In genomic region chr19:59073006-59073405, GRCm38 (mm10) we compare ENCODE assay signal across 20 mouse cellular contexts. TPM values are rescaled to one million over a fixed set of nuclear protein-coding genes. Genes with fewer than 3 reads are reported as not detected.
DNase-seq lines count a peak whose midpoint lies in the region; ATAC-seq and TF ChIP-seq lines count a peak whose summit lies in the region.
"Had no signal": no experiment of that assay in that cellular context is flagged by ENCODE, and none has a peak within 500 bp of the region (broad histone marks: within the 10 kb centered on the region; RNA-seq: fewer than 3 reads in every experiment).

No protein-coding gene starts in this region.

- ATAC-seq in hindbrain, postnatal 0 days = no peak
- no peak for ATAC-seq in inflammation-experienced regulatory T-cells, adult 6 months
- ATAC-seq in kidney, embryonic 14.5 days (ENCODE audit: low FRiP score, low TSS enrichment) = no peak

- peaks cover 6% of the 10 kb centered on the region for H3K79me2 ChIP-seq in CH12.LX (replicated peaks; ENCODE audit: control insufficient read depth, extremely low read depth, insufficient read depth, poor library complexity, severe bottlenecking)

- H3K9ac ChIP-seq in hindbrain, postnatal 0 days (replicated peaks; ENCODE audit: low read length) = no peak overlapping the region
- no peak overlapping the region for H3K9ac ChIP-seq in CH12.LX (ENCODE audit: insufficient read depth, low read depth)
- H3K9ac ChIP-seq in kidney, embryonic 14.5 days (ENCODE audit: low read depth, low read length) = no peak overlapping the region
- H3K9ac ChIP-seq: heart, embryonic 15.5 days; hindbrain, embryonic 12.5 days; liver, embryonic 13.5 days had no signal

- H3K36me3 ChIP-seq in hindbrain, postnatal 0 days (ENCODE audit: insufficient read depth, low read length) = no peaks in the 10 kb centered on the region
- H3K36me3 ChIP-seq in hindbrain, embryonic 10.5 days = no peaks in the 10 kb centered on the region
- H3K36me3 ChIP-seq in CH12.LX (replicated peaks in 1 of 2; ENCODE audit: control insufficient read depth in 1 of 2, insufficient read depth in 1 of 2, low read length in 1 of 2) = peaks cover 0 to 5% of the 10 kb centered on the region in 2 experiments
- H3K36me3 ChIP-seq in kidney, embryonic 14.5 days (ENCODE audit: control insufficient read depth, insufficient read depth, low read length) = no peaks in the 10 kb centered on the region
- H3K36me3 ChIP-seq: heart, embryonic 15.5 days; hindbrain, embryonic 12.5 days; limb, embryonic 10.5 days; liver, embryonic 13.5 days had no signal

- H3K4me3 ChIP-seq in hindbrain, postnatal 0 days (ENCODE audit: low read length) = no peak overlapping the region
- H3K4me3 ChIP-seq in hindbrain, embryonic 10.5 days = no peak overlapping the region
- no peak overlapping the region for H3K4me3 ChIP-seq in CH12.LX (replicated peaks in 1 of 3; ENCODE audit: low read depth in 2 of 3, low read length in 2 of 3, poor library complexity in 1 of 3)
- no peak overlapping the region for H3K4me3 ChIP-seq in brown adipose tissue, adult 24 weeks (ENCODE audit: insufficient read depth, low read depth, low read length)
- no peak overlapping the region for H3K4me3 ChIP-seq in kidney, embryonic 14.5 days (ENCODE audit: low read length)
- H3K4me3 ChIP-seq: heart, embryonic 15.5 days; hindbrain, embryonic 12.5 days; limb, embryonic 10.5 days; liver, embryonic 13.5 days; megakaryocyte, embryonic 14.5 days; myocyte had no signal

- TF ChIP-seq EP300 in CH12.LX (IDR thresholded peaks at IDR 0.05; ENCODE audit: low read length) = no peak

- H3K27me3 ChIP-seq in hindbrain, postnatal 0 days (ENCODE audit: insufficient read depth, low read length) = no peaks in the 10 kb centered on the region
- peaks cover 60% of the 10 kb centered on the region for H3K27me3 ChIP-seq in hindbrain, embryonic 10.5 days (ENCODE audit: insufficient read depth, poor library complexity, severe bottlenecking)
- H3K27me3 ChIP-seq in CH12.LX (replicated peaks) = no peaks in the 10 kb centered on the region
- H3K27me3 ChIP-seq in kidney, embryonic 14.5 days (ENCODE audit: control insufficient read depth, insufficient read depth, low read length) = peaks cover 36% of the 10 kb centered on the region

- dilution Hi-C loops in CH12.LX (cut with MboI; ENCODE audit: extremely low pct_ligation_motif_present, extremely low pct_unique_long_range_greater_than_20kb, low sequenced_read_pairs) = no loop called here

- no peaks in the 10 kb centered on the region for H3K9me3 ChIP-seq in hindbrain, postnatal 0 days (ENCODE audit: low read length)
- no peaks in the 10 kb centered on the region for H3K9me3 ChIP-seq in hindbrain, embryonic 10.5 days
- no peaks in the 10 kb centered on the region for H3K9me3 ChIP-seq in CH12.LX (replicated peaks; ENCODE audit: low read length)
- no peaks in the 10 kb centered on the region for H3K9me3 ChIP-seq in kidney, embryonic 14.5 days (ENCODE audit: control insufficient read depth, low read length)
- H3K9me3 ChIP-seq: heart, embryonic 15.5 days; hindbrain, embryonic 12.5 days; limb, embryonic 10.5 days; liver, embryonic 13.5 days; megakaryocyte, embryonic 14.5 days had no signal

- TF ChIP-seq RAD21 in CH12.LX (IDR thresholded peaks at IDR 0.05; ENCODE audit: low read depth, low read length) = no peak

- TF ChIP-seq POLR2A in CH12.LX (IDR thresholded peaks at IDR 0.05; ENCODE audit: low read depth, low read length) = no peak

- 41% methylated on average over 6 of the region's 6 CpGs for WGBS in hindbrain, postnatal 0 days
- 91% methylated on average over 6 of the region's 6 CpGs for WGBS in hindbrain, embryonic 10.5 days
- 90% methylated on average over 6 of the region's 6 CpGs for WGBS in kidney, embryonic 14.5 days

- H3K27ac ChIP-seq in hindbrain, postnatal 0 days = no peak overlapping the region
- no peak overlapping the region for H3K27ac ChIP-seq in hindbrain, embryonic 10.5 days
- H3K27ac ChIP-seq in CH12.LX (ENCODE audit: insufficient read depth, low read depth) = no peak overlapping the region
- H3K27ac ChIP-seq in brown adipose tissue, adult 24 weeks (replicated peaks; ENCODE audit: low read depth, low read length) = peak overlapping the region; percentile 49; the same call in 1 of the 2 replicates
- H3K27ac ChIP-seq in kidney, embryonic 14.5 days (ENCODE audit: low read depth, low read length) = no peak overlapping the region
- H3K27ac ChIP-seq: heart, embryonic 15.5 days; hindbrain, embryonic 12.5 days; limb, embryonic 10.5 days; liver, embryonic 13.5 days had no signal

- DNase-seq in hindbrain, postnatal 0 days (ENCODE audit: low spot score) = peak; percentile 47
- no peak for DNase-seq in hindbrain, embryonic 10.5 days (ENCODE audit: low spot score)
- DNase-seq in CH12.LX (ENCODE audit: extremely low read depth) = no peak
- peak; percentile 37 to 51 for DNase-seq in cerebellum, postnatal 25 days
- DNase-seq: adrenal gland, postnatal 14 days; kidney, adult 18-20 months; kidney, postnatal 4 days; layer of hippocampus, postnatal 36 days; liver, embryonic 13.5 days; lung, postnatal 10 days; right cerebral cortex, postnatal 14 days had no signal

- in situ Hi-C loops in CH12.LX (cut with MboI; ENCODE audit: low pct_ligation_motif_present, low pct_unique_long_range_greater_than_20kb, low sequenced_read_pairs) = no loop called here

- no peak for TF ChIP-seq CTCF in hindbrain, postnatal 0 days (IDR thresholded peaks at IDR 0.05; ENCODE audit: low read depth)
- TF ChIP-seq CTCF in CH12.LX (conservative IDR thresholded peaks at IDR 0.05 in 1 of 2, IDR thresholded peaks at IDR 0.05 in 1 of 2; ENCODE audit: low read depth in 2 of 2, low read length in 2 of 2) = no peak

- no peak overlapping the region for H3K4me2 ChIP-seq in hindbrain, postnatal 0 days (ENCODE audit: low read depth, low read length)
- no peak overlapping the region for H3K4me2 ChIP-seq in CH12.LX (ENCODE audit: insufficient read depth, low read depth, poor library complexity, severe bottlenecking)
- H3K4me2 ChIP-seq in kidney, embryonic 14.5 days (replicated peaks; ENCODE audit: low read depth, low read length) = no peak overlapping the region
- H3K4me2 ChIP-seq: heart, embryonic 15.5 days; hindbrain, embryonic 12.5 days; liver, embryonic 13.5 days had no signal

- peaks cover 3% of the 10 kb centered on the region; the same call in 1 of the 2 replicates for H3K4me1 ChIP-seq in hindbrain, postnatal 0 days (ENCODE audit: insufficient read depth, low read length)
- peaks cover 14% of the 10 kb centered on the region for H3K4me1 ChIP-seq in hindbrain, embryonic 10.5 days (replicated peaks)
- peaks cover 6 to 39% of the 10 kb centered on the region in 2 experiments for H3K4me1 ChIP-seq in CH12.LX (ENCODE audit: control insufficient read depth in 1 of 2, insufficient read depth in 2 of 2)
- H3K4me1 ChIP-seq in brown adipose tissue, adult 24 weeks (ENCODE audit: control insufficient read depth, insufficient read depth, insufficient read length, low read length) = peaks cover 8% of the 10 kb centered on the region; the same call in 1 of the 2 replicates
- H3K4me1 ChIP-seq in kidney, embryonic 14.5 days (ENCODE audit: control insufficient read depth, insufficient read depth, low read length) = no peaks in the 10 kb centered on the region

TF ChIP-seq in CH12.LX, 34 proteins besides CTCF, POLR2A, EP300 and RAD21:
- TF ChIP-seq MAX (IDR thresholded peaks at IDR 0.05; ENCODE audit: low read length) (no peak), ETS1 (conservative IDR thresholded peaks at IDR 0.05; ENCODE audit: low read depth, low read length) (0 out of 2 replicates have a peak, but pooled peaks have one; percentile 8), BHLHE40 (IDR thresholded peaks at IDR 0.05; ENCODE audit: low read depth, low read length) (no peak)

RNA-seq across cellular contexts. Expression of gene Shtn1, which starts 2.9 kb away (rescaled TPM):
- 38.1 and 49.5 TPM in 2 replicates for total RNA-seq in hindbrain, postnatal 0 days (2014; rRNA removed)
- polyA plus RNA-seq in hindbrain, postnatal 0 days (2015; fragmentation: Nextera tagmentation; extraction: Ambion mirVana) = 45.7 and 48.9 TPM in 2 replicates
- 1.3 and 1.8 TPM in 2 replicates for polyA plus RNA-seq in hindbrain, embryonic 10.5 days (2016; fragmentation: Nextera tagmentation; extraction: Ambion mirVana)
- total RNA-seq in CH12.LX (2012; rRNA removed) = 6.4 and 9.1 TPM in 2 replicates
- total RNA-seq in CH12.LX (2014; rRNA removed) = 12.1 and 14.2 TPM in 2 replicates
- 20.9 and 21.7 TPM in 2 replicates for polyA plus RNA-seq in CH12.LX (2012; ENCODE audit: insufficient read length, low read depth)
- polyA plus RNA-seq in brown adipose tissue, adult 24 weeks (2012; ENCODE audit: insufficient read depth, insufficient read length, missing spikeins) = 19.4 and 34.7 TPM in 2 replicates
- polyA plus RNA-seq in inflammation-experienced regulatory T-cells, adult 6 months (2017; shearing (Covaris generic)) = 1 to 10 TPM; 1.8 to 4.1 (median 2.6) TPM
- polyA plus RNA-seq in kidney, embryonic 14.5 days (2014; fragmentation: Nextera tagmentation; extraction: Ambion mirVana) = 1.1 and 2.3 TPM in 2 replicates
- total RNA-seq: MEL had no signal

Comparison
In these comparisons a context has a peak if more than half of its experiments do, and no peak if none do; other contexts are left out.
1. DNase-seq: peak in hindbrain, postnatal 0 days (single experiment) and cerebellum, postnatal 25 days (2 of 2); none in hindbrain, embryonic 10.5 days (single experiment) and CH12.LX (single experiment).